Mouse (Mus musculus) limb, embryonic 11.5 days (tissue): ENCODE results near the gene Ppp1r14b. TPM values are rescaled to one million over a fixed set of nuclear protein-coding genes. Genes with fewer than 3 reads are reported as not detected.

Source experiments
- ATAC-seq: fragments of 200-750 bp; cut with Nextera tagmentation; 2 replicates; pipeline ENCODE4 v1.8.0; 2017; ENCODE audit warnings: low read depth; ENCODE audit not compliant: insufficient number of reproducible peaks, low FRiP score, low TSS enrichment
- DNase-seq: peaks from one replicate; pipeline ENCODE4 v3.0.0-alpha.2; 2015; ENCODE audit warnings: low spot score
- H3K27ac ChIP-seq: fragments of 300-500 bp; sonication (generic); replicated peaks from 2 replicates; pipeline ENCODE4 v1.5.1; 2014; ENCODE audit warnings: low read depth, mild to moderate bottlenecking, low read length
- H3K27me3 ChIP-seq: fragments of 300-500 bp; sonication (generic); 2 replicates; pipeline ENCODE4 v1.6.1; 2014; ENCODE audit warnings: mild to moderate bottlenecking, low read length, mixed read lengths; ENCODE audit not compliant: control insufficient read depth, insufficient read depth
- H3K36me3 ChIP-seq: fragments of 300-500 bp; sonication (generic); 2 replicates; pipeline ENCODE4 v1.6.1; 2014; ENCODE audit warnings: mild to moderate bottlenecking, low read length, moderate library complexity, mixed read lengths; ENCODE audit not compliant: control insufficient read depth, insufficient read depth
- H3K4me1 ChIP-seq: fragments of 300-500 bp; sonication (generic); 2 replicates; pipeline ENCODE4 v1.6.1; 2014; ENCODE audit warnings: low read length, mixed read lengths; ENCODE audit not compliant: control insufficient read depth, insufficient read depth
- H3K4me2 ChIP-seq: fragments of 300-500 bp; sonication (generic); 2 replicates; pipeline ENCODE4 v1.6.1; 2014; ENCODE audit warnings: low read depth, mild to moderate bottlenecking, moderate library complexity; ENCODE audit not compliant: severe bottlenecking
- H3K4me3 ChIP-seq: fragments of 300-500 bp; sonication (generic); 2 replicates; pipeline ENCODE4 v1.5.1; 2014; ENCODE audit warnings: low read depth, low read length
- H3K9ac ChIP-seq: fragments of 300-500 bp; sonication (generic); 2 replicates; pipeline ENCODE4 v1.6.1; 2014; ENCODE audit warnings: mild to moderate bottlenecking, low read length
- H3K9me3 ChIP-seq: fragments of 300-500 bp; sonication (generic); 2 replicates; pipeline ENCODE4 v1.6.1; 2016; ENCODE audit warnings: low read length; ENCODE audit not compliant: control insufficient read depth
- WGBS: fragments of 180-500 bp; shearing (Covaris S2); extraction: QIAGEN DNeasy Blood & Tissue Kit; methylation state at CpG from one replicate; pipeline ENCODE4 v1.1.7; 2014; 5-methylcytosine and 5-hydroxymethylcytosine counted together
- polyA plus RNA-seq: library from polyadenylated mRNA; unstranded; fragments of >200 nt; fragmentation: Nextera tagmentation; extraction: Ambion mirVana; gene quantifications from 2 replicates; pipeline ENCODE4 v1.2.1, GENCODE M21; 2014

The Ppp1r14b gene
- polyA plus RNA-seq, 1 experiment from 2014 or later = 282 TPM

DNA sequence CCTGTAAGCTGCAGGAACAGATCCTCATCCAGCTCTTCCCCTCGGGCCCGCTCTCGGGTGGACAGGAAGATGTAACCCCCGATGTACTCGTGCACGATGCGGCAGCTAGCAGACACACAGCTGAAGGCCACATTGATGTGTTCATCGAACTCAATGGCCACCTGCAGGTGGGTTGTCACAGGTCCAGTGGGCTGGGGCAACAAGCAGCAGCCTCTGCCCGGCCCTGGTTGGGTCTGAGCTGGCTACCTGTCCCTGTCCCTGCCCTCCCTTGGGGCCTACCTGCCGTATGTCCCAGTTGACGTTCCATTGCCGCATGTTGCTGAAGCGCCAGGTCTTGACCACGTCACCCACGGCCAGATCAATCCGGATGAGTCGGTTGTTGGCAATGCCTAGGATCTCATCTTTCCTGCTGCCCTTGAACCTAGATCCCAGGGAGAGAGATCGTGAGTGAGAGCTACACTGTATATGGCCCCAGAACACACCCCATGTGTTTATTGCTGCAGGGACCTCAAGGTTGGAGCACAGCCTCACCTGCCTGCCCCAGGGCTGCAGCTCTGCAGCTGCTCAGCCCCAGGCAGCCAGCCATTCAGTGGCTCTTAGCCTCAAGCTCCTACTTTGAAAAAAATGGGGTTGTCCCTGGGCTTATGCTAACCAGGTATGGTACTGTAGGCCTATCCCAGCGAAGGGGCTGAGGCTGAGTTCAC, 24.7 kb downstream of the Ppp1r14b start:
- Histone ChIP-seq H3K4me2 (no peak overlapping the region), H3K9me3 (no peaks in the 10 kb centered on the region), H3K27ac (no peak overlapping the region), H3K36me3 (peaks cover 12% of the 10 kb centered on the region), H3K4me3 (no peak overlapping the region), H3K9ac (no peak overlapping the region), H3K4me1 (peaks cover 16% of the 10 kb centered on the region), H3K27me3 (no peaks in the 10 kb centered on the region)
- ATAC-seq (no peak), DNase-seq (no peak)
- WGBS = 93% methylated on average over 19 of the region's 19 CpGs

DNA sequence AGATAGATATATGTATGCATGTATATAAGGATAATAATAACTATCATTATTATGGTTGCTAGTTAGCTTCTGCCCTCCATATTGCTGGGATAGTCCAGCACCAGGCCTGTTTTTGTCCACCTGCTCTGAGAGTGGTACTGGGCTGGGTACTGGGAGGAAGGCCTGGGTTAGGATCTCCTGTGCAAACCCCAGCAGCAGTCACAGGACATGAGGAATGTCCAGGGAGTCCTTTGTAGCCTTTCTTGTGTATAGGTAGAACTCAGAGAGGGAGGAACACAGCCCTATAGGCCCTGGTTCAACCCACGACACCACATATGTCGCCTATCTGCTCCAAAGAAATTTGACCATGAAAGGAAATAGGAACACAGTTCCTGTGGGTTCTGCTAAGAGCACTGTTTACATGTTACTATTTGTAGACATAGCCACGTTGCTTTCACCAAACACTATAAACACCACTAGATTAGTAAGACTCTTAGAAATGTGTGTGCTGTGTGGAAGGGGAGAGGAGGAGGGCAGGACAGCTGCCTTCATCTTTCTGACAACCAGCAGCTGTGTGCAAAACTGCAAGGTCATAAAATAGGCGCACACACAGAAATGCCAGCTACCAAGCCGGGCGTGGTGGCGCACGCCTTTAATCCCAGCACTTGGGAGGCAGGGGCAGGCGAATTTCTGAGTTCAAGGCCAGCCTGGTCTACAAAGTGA, 32.3 kb downstream of the Ppp1r14b start:
- no peak overlapping the region for H3K9ac ChIP-seq
- H3K27me3 ChIP-seq = no peaks in the 10 kb centered on the region
- no peaks in the 10 kb centered on the region for H3K36me3 ChIP-seq
- H3K27ac ChIP-seq = no peak overlapping the region
- no peaks in the 10 kb centered on the region for H3K9me3 ChIP-seq
- no peak for DNase-seq
- no peak overlapping the region for H3K4me2 ChIP-seq
- H3K4me1 ChIP-seq = no peaks in the 10 kb centered on the region
- ATAC-seq = no peak
- WGBS = 88% methylated on average over 8 of the region's 9 CpGs
- H3K4me3 ChIP-seq = no peak overlapping the region

DNA sequence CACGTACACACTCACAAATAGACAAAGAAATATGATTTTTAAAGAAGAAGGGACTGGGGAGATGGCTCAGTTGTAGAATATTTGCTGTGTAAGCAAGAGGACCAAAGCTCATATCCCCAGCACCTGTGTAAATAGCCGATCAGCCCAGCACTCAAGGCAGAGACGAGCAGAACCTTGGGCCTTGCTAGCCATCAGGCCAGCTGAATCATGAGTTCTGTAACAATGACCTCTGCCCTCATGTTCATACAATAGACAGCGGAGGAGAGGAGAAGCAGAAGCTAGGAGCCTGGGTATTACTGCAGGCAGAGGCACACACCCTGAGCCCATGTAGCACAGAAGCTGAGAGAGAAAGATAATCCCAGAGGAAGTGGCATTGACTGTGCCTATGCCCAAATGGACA, 37.7 kb downstream of the Ppp1r14b start:
- Histone ChIP-seq H3K4me2 (no peak overlapping the region), H3K4me1 (no peaks in the 10 kb centered on the region), H3K27ac (no peak overlapping the region), H3K36me3 (peaks cover 4% of the 10 kb centered on the region), H3K9me3 (no peaks in the 10 kb centered on the region), H3K4me3 (no peak overlapping the region), H3K9ac (no peak overlapping the region), H3K27me3 (no peaks in the 10 kb centered on the region)
- 83% methylated on average over 4 of the region's 4 CpGs for WGBS
- no peak for ATAC-seq
- no peak for DNase-seq

DNA sequence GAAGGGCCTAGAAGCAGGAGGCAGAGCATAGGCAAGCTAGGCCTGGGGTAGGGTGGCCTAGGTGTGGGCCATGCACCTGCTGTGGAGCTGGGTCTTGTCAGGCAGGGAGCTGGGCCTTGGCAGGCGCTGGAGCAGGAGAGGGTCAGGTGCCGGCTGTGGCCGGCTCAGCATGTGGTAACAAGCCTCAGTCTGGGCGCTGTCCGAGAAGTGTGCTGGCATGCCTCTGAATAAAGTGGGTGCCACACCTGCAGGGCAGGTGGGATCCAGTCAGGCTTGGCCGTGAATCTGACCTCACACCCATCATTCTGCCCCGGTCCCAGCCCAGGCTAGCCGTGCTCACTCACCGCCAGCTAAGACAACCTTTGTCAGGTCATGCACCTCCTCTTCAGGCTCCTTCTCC, 39.2 kb downstream of the Ppp1r14b start:
- Histone ChIP-seq H3K4me2 (no peak overlapping the region), H3K36me3 (peaks cover 4% of the 10 kb centered on the region), H3K9me3 (no peaks in the 10 kb centered on the region), H3K4me3 (no peak overlapping the region), H3K4me1 (no peaks in the 10 kb centered on the region), H3K9ac (no peak overlapping the region), H3K27me3 (no peaks in the 10 kb centered on the region), H3K27ac (no peak overlapping the region)
- no peak for DNase-seq
- ATAC-seq = no peak
- 84% methylated on average over 9 of the region's 9 CpGs for WGBS

DNA sequence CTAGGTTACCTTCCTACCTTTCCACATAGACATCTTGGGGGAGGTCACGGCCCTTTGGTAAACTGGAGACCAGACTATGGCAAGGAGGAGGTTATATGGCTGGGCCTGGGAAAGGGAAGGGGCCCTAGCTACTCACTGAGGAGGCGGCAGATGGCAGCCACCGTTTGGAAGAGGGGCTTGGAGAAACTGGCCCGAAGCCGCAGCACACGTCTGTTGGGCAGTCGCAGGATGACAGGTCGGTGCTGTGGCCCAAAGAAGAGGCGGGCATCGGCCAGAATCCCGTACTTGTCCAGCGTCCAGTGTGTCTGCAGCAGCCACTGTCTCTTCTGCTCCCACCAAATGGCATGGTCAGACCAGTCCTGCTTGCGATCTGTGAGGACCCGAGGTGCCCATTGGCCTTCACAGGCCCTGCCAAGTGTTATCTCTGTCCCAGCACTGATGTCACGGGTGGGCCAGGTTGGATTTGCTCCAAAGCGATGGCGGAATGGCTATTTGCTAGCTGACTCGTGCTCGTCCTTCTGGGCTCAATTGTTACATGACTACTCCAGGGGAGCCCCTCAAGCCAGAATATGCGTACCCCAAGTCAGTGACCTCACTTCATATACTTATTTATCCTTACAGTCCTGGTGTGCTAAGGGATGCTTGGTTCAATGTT, 39.8 kb downstream of the Ppp1r14b start:
- Histone ChIP-seq H3K4me1 (no peaks in the 10 kb centered on the region), H3K9ac (no peak overlapping the region), H3K36me3 (peaks cover 4% of the 10 kb centered on the region), H3K4me2 (no peak overlapping the region), H3K4me3 (no peak overlapping the region), H3K9me3 (no peaks in the 10 kb centered on the region), H3K27me3 (no peaks in the 10 kb centered on the region), H3K27ac (no peak overlapping the region)
- ATAC-seq (no peak), DNase-seq (no peak)
- 91% methylated on average over 20 of the region's 20 CpGs for WGBS

DNA sequence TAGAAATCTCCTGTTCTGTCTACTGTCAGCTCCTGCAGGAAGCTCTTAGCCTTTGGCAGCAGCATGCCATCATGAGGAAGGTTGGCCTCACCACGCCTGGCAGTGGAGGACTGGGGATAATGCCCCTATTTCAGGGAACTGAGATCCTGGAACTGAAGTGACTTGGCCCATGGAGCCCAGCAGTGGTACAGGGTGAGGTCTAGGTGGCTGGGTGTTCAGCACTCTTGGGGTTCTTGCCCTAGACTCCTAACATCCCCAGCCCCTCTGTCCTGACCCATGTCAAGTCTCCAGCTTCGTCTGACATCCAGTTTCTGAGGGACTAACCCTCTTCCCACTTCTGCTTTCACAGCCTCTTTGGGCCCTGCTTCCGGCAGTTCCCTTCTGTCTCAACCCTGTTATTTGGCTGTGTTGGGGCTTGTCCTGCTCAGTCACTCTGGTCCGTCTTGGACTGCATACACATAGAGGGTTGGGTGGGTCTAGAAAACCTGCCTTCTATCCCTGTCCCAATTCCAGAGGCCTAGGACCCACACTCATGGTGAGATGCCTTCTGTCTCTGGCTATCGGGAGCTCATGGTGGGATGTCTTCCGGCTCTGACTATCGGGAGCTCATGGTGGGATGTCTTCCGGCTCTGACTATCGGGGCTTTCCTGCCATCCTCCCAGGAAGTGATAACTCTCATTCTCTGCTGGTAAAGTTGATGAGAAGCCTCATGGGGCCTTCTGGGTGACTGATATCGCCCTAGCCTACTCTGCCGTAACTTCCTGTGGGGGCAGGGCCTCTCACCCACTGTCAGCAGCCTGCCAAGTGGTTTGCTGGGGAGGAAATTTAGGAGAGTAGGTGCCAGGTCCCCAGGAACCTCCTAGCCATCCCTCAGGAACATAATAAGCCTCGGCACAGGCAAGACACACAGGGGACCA, 43.0 kb downstream of the Ppp1r14b start:
- DNase-seq (no peak), ATAC-seq (no peak)
- Histone ChIP-seq H3K27ac (no peak overlapping the region), H3K27me3 (no peaks in the 10 kb centered on the region), H3K4me2 (no peak overlapping the region), H3K9ac (no peak overlapping the region), H3K4me1 (no peaks in the 10 kb centered on the region), H3K36me3 (peaks cover 28% of the 10 kb centered on the region), H3K9me3 (no peaks in the 10 kb centered on the region), H3K4me3 (no peak overlapping the region)
- 78% methylated on average over 12 of the region's 12 CpGs for WGBS

DNA sequence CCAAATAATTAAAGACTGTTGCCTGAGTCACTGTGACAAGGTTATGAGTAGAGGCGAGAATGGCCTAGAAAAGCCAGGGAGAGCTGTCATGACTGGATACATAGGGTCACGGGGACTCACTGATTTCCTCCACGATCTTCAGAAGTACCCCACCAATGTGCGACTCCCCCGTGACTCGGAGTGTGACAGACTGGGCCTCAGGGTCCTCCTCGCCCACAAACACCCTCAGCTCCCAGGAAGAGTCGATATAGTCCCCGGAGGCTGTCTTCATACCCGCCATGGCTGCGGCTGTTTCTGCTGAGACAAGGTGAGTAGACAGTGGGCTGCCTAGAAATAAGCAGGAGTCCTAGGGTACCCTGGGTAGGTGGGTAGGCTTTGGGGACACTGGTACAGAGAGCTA, 43.8 kb downstream of the Ppp1r14b start:
- Histone ChIP-seq H3K4me1 (no peaks in the 10 kb centered on the region), H3K9ac (no peak overlapping the region), H3K27me3 (no peaks in the 10 kb centered on the region), H3K4me2 (no peak overlapping the region), H3K27ac (no peak overlapping the region), H3K9me3 (no peaks in the 10 kb centered on the region), H3K4me3 (no peak overlapping the region), H3K36me3 (peaks cover 32% of the 10 kb centered on the region)
- 89% methylated on average over 11 of the region's 11 CpGs for WGBS
- DNase-seq (no peak), ATAC-seq (no peak)

DNA sequence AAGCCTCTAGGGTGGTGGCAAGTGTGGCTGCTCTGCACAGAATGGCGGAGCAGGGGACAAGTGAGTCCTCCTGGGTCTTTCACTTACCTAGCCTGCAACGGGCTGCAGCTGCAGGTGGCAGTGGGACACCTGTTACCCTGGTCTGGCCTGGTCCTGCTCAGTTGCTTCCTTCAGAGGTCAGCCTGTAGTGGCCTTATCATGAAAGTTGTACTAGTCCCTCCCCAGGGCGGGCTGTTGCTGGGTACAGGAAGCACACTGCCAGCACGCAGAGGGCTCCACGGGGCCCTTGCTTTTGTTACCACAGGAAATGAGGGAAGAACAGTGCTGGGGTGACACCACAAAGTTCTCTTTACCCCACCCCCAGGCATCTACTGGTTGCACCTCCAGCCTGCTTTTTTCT, 44.4 kb downstream of the Ppp1r14b start, which contains the start of gene Fermt3:
Gene Fermt3, minus strand, starts transcription at position 279 of the 400 bp plus-strand sequence.
- DNase-seq = no peak

More for the DNA sequence above, 44.4 kb downstream of the Ppp1r14b start, which contains the start of gene Fermt3:
- Histone ChIP-seq H3K36me3 (peaks cover 30% of the 10 kb centered on the region), H3K27ac (no peak within 1 kb of the TSS), H3K4me1 (no peaks in the 10 kb centered on the region), H3K9ac (no peak within 1 kb of the TSS), H3K4me2 (no peak within 1 kb of the TSS), H3K4me3 (no peak within 1 kb of the TSS; the same call in 1 of the 2 replicates), H3K27me3 (no peaks in the 10 kb centered on the region), H3K9me3 (no peaks in the 10 kb centered on the region)
- 79% methylated on average over 5 of the region's 5 CpGs for WGBS
- ATAC-seq = no peak
